Mouse (Mus musculus) layer of hippocampus, postnatal 25 days (tissue): Measurements from ENCODE around the gene Ugt1a2. TPM values are rescaled to one million over a fixed set of nuclear protein-coding genes. Genes with fewer than 3 reads are reported as not detected.

ENCODE experiments used
- total RNA-seq, 2 experiments: library from RNA; stranded (reverse); gene quantifications; 2 replicates each; pipeline ENCODE4 v1.2.3; 2021

The Ugt1a2 gene
- total RNA-seq, 2 experiments from 2014 or later = not detected

Other genes starting within 250 kb of the Ugt1a2 start
- 10 to 100 TPM; 18.0 to 24.6 TPM for gene Usp40, start 192.1 kb upstream of the Ugt1a2 start, total RNA-seq
- not detected for gene Ugt1a10, start 145.2 kb upstream of the Ugt1a2 start, total RNA-seq
- gene Ugt1a9, start 129.8 kb upstream of the Ugt1a2 start, total RNA-seq = not detected
- not detected for gene Ugt1a8, start 112.8 kb upstream of the Ugt1a2 start, total RNA-seq
- under 1 TPM; 0.31 to 0.57 TPM for gene Ugt1a7c, start 105.5 kb upstream of the Ugt1a2 start, total RNA-seq
- under 1 TPM in 1 of 2 experiments, not detected in 1; 0.40 TPM for gene Ugt1a6b, start 97.3 kb upstream of the Ugt1a2 start, total RNA-seq
- gene Ugt1a6a, start 65.8 kb upstream of the Ugt1a2 start, total RNA-seq = 1 to 10 TPM in 1 of 2 experiments, under 1 TPM in 1; 0.57 to 1.5 TPM
- not detected for gene Ugt1a5, start 34.6 kb upstream of the Ugt1a2 start, total RNA-seq
- gene Dnajb3, start 5.2 kb downstream of the Ugt1a2 start, total RNA-seq = 1 to 10 TPM; 2.7 to 4.0 TPM
- gene Ugt1a1, start 11.4 kb downstream of the Ugt1a2 start, total RNA-seq = not detected
- under 1 TPM in 1 of 2 experiments, not detected in 1; 0.21 TPM for gene Mroh2a, start 26.4 kb downstream of the Ugt1a2 start, total RNA-seq
- 10 to 100 TPM; 26.9 to 33.9 TPM for gene Hjurp, start 77.0 kb downstream of the Ugt1a2 start, total RNA-seq
- under 1 TPM; 0.12 TPM for gene Trpm8, start 77.1 kb downstream of the Ugt1a2 start, total RNA-seq
- under 1 TPM in 1 of 2 experiments, not detected in 1; 0.42 TPM for gene Spp2, start 206.4 kb downstream of the Ugt1a2 start, total RNA-seq